Mouse (Mus musculus): ENCODE results near the gene Capn7.

GRCm38 (mm10) chr14:31388086-31388872, 51.8 kb downstream of the Capn7 start:
- TF ChIP-seq CTCF (IDR thresholded peaks at IDR 0.05; ENCODE audit: low read depth, low read length): no peak
- no peak for TF ChIP-seq POLR2A (IDR thresholded peaks at IDR 0.05; ENCODE audit: borderline replicate concordance, low read depth, low read length)

All from bone marrow macrophage, adult 2 months (primary cell).